Mouse (Mus musculus) liver, embryonic 15.5 days (tissue): Measurements from ENCODE around the gene Eif2d. TPM values are rescaled to one million over a fixed set of nuclear protein-coding genes. Genes with fewer than 3 reads are reported as not detected.

Experiments
- ATAC-seq: fragments of 200-750 bp; cut with Nextera tagmentation; 2 replicates; pipeline ENCODE4 v1.8.0; 2017; ENCODE audit warnings: moderate number of reproducible peaks, mild to moderate bottlenecking, moderate library complexity; ENCODE audit not compliant: insufficient read depth
- H3K27ac ChIP-seq: fragments of 300-500 bp; sonication (generic); replicated peaks from 2 replicates; pipeline ENCODE4 v1.5.1; 2015; ENCODE audit warnings: mild to moderate bottlenecking, inconsistent platforms
- H3K27me3 ChIP-seq: fragments of 300-500 bp; sonication (generic); 2 replicates; pipeline ENCODE4 v1.6.1; 2015; ENCODE audit warnings: mild to moderate bottlenecking, inconsistent platforms
- H3K36me3 ChIP-seq: fragments of 300-500 bp; sonication (generic); replicated peaks from 2 replicates; pipeline ENCODE4 v1.6.1; 2015; ENCODE audit warnings: moderate library complexity, mild to moderate bottlenecking, inconsistent platforms
- H3K4me1 ChIP-seq: fragments of 300-500 bp; sonication (generic); replicated peaks from 2 replicates; pipeline ENCODE4 v1.6.1; 2015; ENCODE audit warnings: inconsistent platforms
- H3K4me2 ChIP-seq: fragments of 300-500 bp; sonication (generic); 2 replicates; pipeline ENCODE4 v1.6.1; 2015; ENCODE audit warnings: moderate library complexity, mild to moderate bottlenecking, inconsistent platforms
- H3K4me3 ChIP-seq: fragments of 300-500 bp; sonication (generic); replicated peaks from 2 replicates; pipeline ENCODE4 v1.5.1; 2015; ENCODE audit warnings: mild to moderate bottlenecking, inconsistent platforms
- H3K9ac ChIP-seq: fragments of 300-500 bp; sonication (generic); 2 replicates; pipeline ENCODE4 v1.6.1; 2015; ENCODE audit warnings: moderate library complexity, mild to moderate bottlenecking, inconsistent platforms
- H3K9me3 ChIP-seq: fragments of 300-500 bp; sonication (generic); replicated peaks from 2 replicates; pipeline ENCODE4 v1.6.1; 2016; ENCODE audit warnings: inconsistent platforms
- WGBS: fragments of 180-500 bp; shearing (Covaris S2); methylation state at CpG from one replicate; pipeline ENCODE4 v1.1.7; 2015; ENCODE audit warnings: mixed read lengths; ENCODE audit not compliant: insufficient replicate concordance; 5-methylcytosine and 5-hydroxymethylcytosine counted together
- polyA plus RNA-seq: library from polyadenylated mRNA; unstranded; fragments of >200 nt; fragmentation: Nextera tagmentation; extraction: Ambion mirVana; gene quantifications from 2 replicates; pipeline ENCODE4 v1.2.1, GENCODE M21; 2015

Eif2d gene
- polyA plus RNA-seq, 1 experiment from 2014 or later: 26.0 TPM

DNA sequence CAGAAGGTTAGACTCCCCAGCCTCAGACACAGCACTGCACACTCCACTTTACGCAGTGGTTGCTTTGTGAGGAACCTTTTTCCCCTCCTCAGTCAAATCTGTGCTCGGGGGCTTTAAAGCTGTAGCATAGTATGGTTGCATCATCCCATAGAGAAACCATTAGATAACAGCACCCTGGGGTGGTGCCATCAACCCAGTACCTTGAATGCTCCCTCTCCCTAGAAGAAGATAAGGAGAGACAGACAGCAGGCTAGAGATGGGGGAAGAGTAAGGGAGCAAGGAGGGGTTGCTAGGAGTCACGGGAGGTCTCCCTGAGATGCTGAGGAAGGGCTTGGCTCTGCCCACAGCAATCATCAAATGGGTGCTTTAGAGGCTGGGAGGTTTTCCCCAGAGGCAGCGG is 48.4 kb downstream of the Eif2d start:
- Histone ChIP-seq H3K4me2 (no peak overlapping the region), H3K27me3 (no peaks in the 10 kb centered on the region), H3K4me1 (peaks cover 21% of the 10 kb centered on the region), H3K9ac (no peak overlapping the region), H3K9me3 (no peaks in the 10 kb centered on the region), H3K27ac (no peak overlapping the region), H3K4me3 (no peak overlapping the region), H3K36me3 (no peaks in the 10 kb centered on the region)
- 61% methylated on average over 4 of the region's 4 CpGs for WGBS
- ATAC-seq: no peak

- no peaks in the 10 kb centered on the region for H3K9me3 ChIP-seq
- no peaks in the 10 kb centered on the region for H3K36me3 ChIP-seq
- peaks cover 12% of the 10 kb centered on the region for H3K4me1 ChIP-seq
- no peak overlapping the region for H3K4me3 ChIP-seq
- H3K27me3 ChIP-seq: no peaks in the 10 kb centered on the region
- no peak overlapping the region for H3K27ac ChIP-seq
- no peak for ATAC-seq
- whole genome bisulfite sequencing: 35% methylated on average over 8 of the region's 8 CpGs
- H3K4me2 ChIP-seq: no peak overlapping the region
- H3K9ac ChIP-seq: no peak overlapping the region
These were observed 51.5 kb downstream of the Eif2d start for GRCm38 (mm10) chr1:131204461-131204860.

GRCm38 (mm10) chr1:131206342-131206741 is 53.4 kb downstream of the Eif2d start:
- no peaks in the 10 kb centered on the region for H3K27me3 ChIP-seq
- no peak overlapping the region for H3K9ac ChIP-seq
- ATAC-seq: no peak
- no peaks in the 10 kb centered on the region for H3K9me3 ChIP-seq
- H3K4me1 ChIP-seq: 0 out of 2 replicates have a peak, but pooled peaks cover 3% of the 10 kb centered on the region
- H3K4me3 ChIP-seq: no peak overlapping the region
- 56% methylated on average over 5 of the region's 5 CpGs for WGBS
- no peak overlapping the region for H3K4me2 ChIP-seq
- no peaks in the 10 kb centered on the region for H3K36me3 ChIP-seq
- H3K27ac ChIP-seq: no peak overlapping the region

GRCm38 (mm10) chr1:131207531-131207930 is 54.5 kb downstream of the Eif2d start:
- no peaks in the 10 kb centered on the region for H3K27me3 ChIP-seq
- no peak for ATAC-seq
- no peak overlapping the region for H3K4me2 ChIP-seq
- WGBS: 7% methylated on average over 5 of the region's 5 CpGs
- H3K9me3 ChIP-seq: no peaks in the 10 kb centered on the region
- H3K36me3 ChIP-seq: no peaks in the 10 kb centered on the region
- no peaks in the 10 kb centered on the region for H3K4me1 ChIP-seq
- no peak overlapping the region for H3K4me3 ChIP-seq
- H3K9ac ChIP-seq: no peak overlapping the region
- H3K27ac ChIP-seq: no peak overlapping the region

DNA sequence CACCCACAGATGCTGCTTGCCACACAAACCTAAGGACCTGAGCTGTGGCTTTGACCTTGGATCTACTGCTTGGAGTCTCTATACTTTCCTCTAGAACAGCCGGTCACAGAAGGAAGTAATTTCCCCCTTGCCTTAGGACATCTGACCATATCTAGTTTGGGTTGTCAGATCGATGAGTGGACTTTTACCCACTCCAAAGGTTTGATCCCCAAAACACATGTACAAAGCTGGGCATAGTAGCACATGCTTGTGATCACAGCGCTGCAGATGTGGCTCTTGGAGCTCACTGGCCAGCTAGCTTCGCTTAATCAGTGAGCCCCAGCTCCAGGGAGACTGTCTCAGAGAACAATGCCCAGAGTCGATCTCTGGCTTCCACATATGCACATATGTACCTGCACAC is 55.1 kb downstream of the Eif2d start:
- H3K9ac ChIP-seq: no peak overlapping the region
- H3K27ac ChIP-seq: no peak overlapping the region
- H3K36me3 ChIP-seq: no peaks in the 10 kb centered on the region
- no peak for ATAC-seq
- H3K4me2 ChIP-seq: no peak overlapping the region
- H3K27me3 ChIP-seq: no peaks in the 10 kb centered on the region
- H3K4me3 ChIP-seq: no peak overlapping the region
- 70% methylated on average over 5 of the region's 5 CpGs for WGBS
- no peaks in the 10 kb centered on the region for H3K9me3 ChIP-seq
- 0 out of 2 replicates have a peak, but pooled peaks cover 3% of the 10 kb centered on the region for H3K4me1 ChIP-seq

DNA sequence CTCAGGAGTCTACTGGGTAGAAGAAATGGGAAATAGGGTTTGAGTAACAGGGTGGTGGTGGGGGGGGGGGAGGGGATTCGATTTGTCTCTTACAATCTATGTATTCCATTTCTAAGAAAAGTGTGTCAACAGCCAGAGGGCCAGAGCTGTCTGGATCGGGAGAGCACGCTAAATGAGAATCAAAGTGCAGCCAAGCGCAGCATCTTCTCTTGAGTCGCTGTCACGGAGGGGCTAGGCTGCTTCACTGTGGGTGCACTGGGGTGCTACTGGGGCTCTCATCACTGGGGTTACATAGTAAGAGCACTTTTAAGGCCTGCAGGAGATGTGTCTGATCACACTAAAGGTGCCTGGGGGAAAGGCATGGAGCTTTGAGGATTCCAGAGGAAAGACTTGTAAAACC is 55.8 kb downstream of the Eif2d start:
- H3K9ac ChIP-seq: no peak overlapping the region
- H3K27ac ChIP-seq: no peak overlapping the region
- H3K36me3 ChIP-seq: no peaks in the 10 kb centered on the region
- no peaks in the 10 kb centered on the region for H3K27me3 ChIP-seq
- no peaks in the 10 kb centered on the region for H3K9me3 ChIP-seq
- no peak overlapping the region for H3K4me2 ChIP-seq
- ATAC-seq: no peak
- 81% methylated on average over 6 of the region's 6 CpGs for WGBS
- H3K4me3 ChIP-seq: no peak overlapping the region
- 0 out of 2 replicates have a peak, but pooled peaks cover 3% of the 10 kb centered on the region for H3K4me1 ChIP-seq

DNA sequence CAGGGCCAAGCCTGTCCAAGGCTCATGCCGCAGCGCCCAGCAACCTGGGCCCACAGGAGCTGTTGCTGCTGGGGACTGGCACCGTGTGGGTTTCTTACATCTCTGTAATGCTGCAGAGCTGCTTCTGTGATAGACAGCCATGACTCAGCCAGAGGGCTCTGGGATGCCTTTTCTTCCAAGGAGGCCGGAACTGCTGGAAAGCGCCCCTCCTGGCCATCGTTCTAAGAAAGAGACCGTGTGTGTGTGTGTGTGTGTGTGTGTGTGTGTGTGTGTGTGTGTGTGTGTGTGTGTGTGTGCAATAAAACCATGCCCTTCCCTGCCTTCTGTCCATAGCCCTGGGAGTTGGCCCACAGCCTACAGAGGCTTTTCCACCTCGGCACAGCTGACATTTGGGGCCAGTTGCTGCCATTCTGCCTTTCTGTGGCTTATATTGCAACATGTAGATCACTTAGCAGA is 57.0 kb downstream of the Eif2d start:
- Histone ChIP-seq H3K9ac (no peak overlapping the region), H3K36me3 (no peaks in the 10 kb centered on the region), H3K27me3 (no peaks in the 10 kb centered on the region), H3K27ac (no peak overlapping the region), H3K4me2 (no peak overlapping the region), H3K9me3 (no peaks in the 10 kb centered on the region), H3K4me1 (0 out of 2 replicates have a peak, but pooled peaks cover 6% of the 10 kb centered on the region), H3K4me3 (no peak overlapping the region)
- no peak for ATAC-seq
- WGBS: 64% methylated on average over 8 of the region's 8 CpGs

DNA sequence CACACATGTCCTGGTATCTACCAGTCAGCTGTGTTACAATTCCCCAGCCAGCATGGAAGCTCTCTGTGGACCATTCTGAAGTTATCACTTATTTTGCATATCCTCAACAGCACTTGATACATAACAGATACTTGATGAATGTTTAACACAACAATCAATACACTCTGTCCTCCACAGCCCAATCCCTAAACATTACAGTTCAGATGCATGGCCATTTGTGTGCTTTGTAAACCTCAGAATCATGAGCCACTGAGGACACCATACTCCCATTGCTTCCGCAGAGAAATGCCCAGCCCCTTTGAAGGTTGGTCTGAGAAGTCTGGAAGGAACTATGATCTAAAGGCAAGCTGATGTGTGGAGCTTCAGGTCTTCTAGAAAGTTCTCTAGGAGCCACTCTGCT is 58.7 kb downstream of the Eif2d start:
- ATAC-seq: no peak
- WGBS: 52% methylated on average over 1 of the region's 1 CpGs
- Histone ChIP-seq H3K4me1 (0 out of 2 replicates have a peak, but pooled peaks cover 6% of the 10 kb centered on the region), H3K36me3 (no peaks in the 10 kb centered on the region), H3K27ac (no peak overlapping the region), H3K4me2 (no peak overlapping the region), H3K4me3 (no peak overlapping the region), H3K9me3 (no peaks in the 10 kb centered on the region), H3K9ac (no peak overlapping the region), H3K27me3 (no peaks in the 10 kb centered on the region)

- no peak for ATAC-seq
- H3K36me3 ChIP-seq: no peaks in the 10 kb centered on the region
- H3K27me3 ChIP-seq: no peaks in the 10 kb centered on the region; the same call in 1 of the 2 replicates
- no peak overlapping the region for H3K9ac ChIP-seq
- no peak overlapping the region for H3K4me3 ChIP-seq
- H3K4me2 ChIP-seq: no peak overlapping the region
- no peak overlapping the region for H3K27ac ChIP-seq
- WGBS: 31% methylated on average over 5 of the region's 5 CpGs
- no peaks in the 10 kb centered on the region for H3K9me3 ChIP-seq
- H3K4me1 ChIP-seq: 0 out of 2 replicates have a peak, but pooled peaks cover 6% of the 10 kb centered on the region
These were observed 60.0 kb downstream of the Eif2d start for GRCm38 (mm10) chr1:131212956-131213355.

GRCm38 (mm10) chr1:131213361-131213760 is 60.4 kb downstream of the Eif2d start:
- H3K4me3 ChIP-seq: no peak overlapping the region
- H3K27ac ChIP-seq: no peak overlapping the region
- H3K4me2 ChIP-seq: no peak overlapping the region
- ATAC-seq: no peak
- H3K9ac ChIP-seq: no peak overlapping the region
- H3K9me3 ChIP-seq: no peaks in the 10 kb centered on the region
- 0 out of 2 replicates have a peak, but pooled peaks cover 6% of the 10 kb centered on the region for H3K4me1 ChIP-seq
- 61% methylated on average over 6 of the region's 6 CpGs for WGBS
- no peaks in the 10 kb centered on the region; the same call in 1 of the 2 replicates for H3K27me3 ChIP-seq
- H3K36me3 ChIP-seq: no peaks in the 10 kb centered on the region

DNA sequence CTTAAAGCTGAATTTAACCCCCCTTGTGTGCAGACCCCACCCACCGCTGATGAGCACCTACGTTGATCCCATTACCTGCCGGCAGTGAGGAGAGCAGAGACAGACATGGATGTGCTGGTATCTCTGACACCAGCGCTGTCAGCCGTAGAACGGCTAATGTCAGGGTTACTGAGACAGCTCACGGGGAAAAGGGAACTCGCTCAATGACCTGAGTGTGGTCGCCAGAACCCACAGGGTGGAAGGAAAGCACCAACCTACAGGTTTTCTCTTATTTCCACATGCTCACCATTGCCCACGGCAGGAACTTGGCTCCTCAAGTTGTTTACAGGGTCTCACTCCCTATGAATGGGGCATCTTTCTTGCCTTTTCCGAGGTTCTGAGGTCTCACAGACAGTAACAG is 66.0 kb downstream of the Eif2d start:
- no peak overlapping the region for H3K4me3 ChIP-seq
- no peaks in the 10 kb centered on the region; the same call in 1 of the 2 replicates for H3K27me3 ChIP-seq
- H3K9ac ChIP-seq: no peak overlapping the region
- no peaks in the 10 kb centered on the region for H3K9me3 ChIP-seq
- no peak for ATAC-seq
- no peak overlapping the region for H3K27ac ChIP-seq
- no peak overlapping the region for H3K4me2 ChIP-seq
- 38% methylated on average over 11 of the region's 11 CpGs for WGBS
- no peaks in the 10 kb centered on the region for H3K36me3 ChIP-seq
- 0 out of 2 replicates have a peak, but pooled peaks cover 3% of the 10 kb centered on the region for H3K4me1 ChIP-seq
